Mouse (Mus musculus) heart, postnatal 25 days (tissue): Measurements from ENCODE around the gene Clic1. TPM values are rescaled to one million over a fixed set of nuclear protein-coding genes. Genes with fewer than 3 reads are reported as not detected.

ENCODE experiments used
- DNase-seq: peaks from one replicate; pipeline ENCODE4 v3.0.0; 2022; ENCODE audit warnings: low spot score
- intact Hi-C: fragments of 180-260 bp; cut with DNase I; formaldehyde crosslinking; loops from one replicate; pipeline ENCODE4 v1.15.1; 2025
- total RNA-seq, 2 experiments: library from RNA; stranded (reverse); gene quantifications; 2 replicates each; pipeline ENCODE4 v1.2.3; 2021

The Clic1 gene
- total RNA-seq, 2 experiments from 2014 or later: 40.0 to 46.1 TPM

- DNase-seq: no peak
- intact Hi-C loops: no loop called here
Observed at GRCm38 (mm10) chr17:35018171-35018570, 31.6 kb upstream of the Clic1 start.

GRCm38 (mm10) chr17:35019894-35020293, 29.9 kb upstream of the Clic1 start:
- no peak for DNase-seq
- intact Hi-C loops: loop anchor here (1.0 to 10.0 kb wide), 3 partner anchors 42 to 215 kb away; partner anchors contain the start of genes Atp6v1g2, Ly6g6d, Ly6g6e and Nfkbil1

GRCm38 (mm10) chr17:35020551-35020950, 29.2 kb upstream of the Clic1 start:
- intact Hi-C loops: loop anchor here (1.0 to 10.0 kb wide), 3 partner anchors 42 to 214 kb away; partner anchors contain the start of genes Atp6v1g2, Ly6g6d, Ly6g6e and Nfkbil1
- no peak for DNase-seq

GRCm38 (mm10) chr17:35021163-35021808, 28.5 kb upstream of the Clic1 start:
- peak; percentile 72 for DNase-seq
- intact Hi-C loops: loop anchor here (1.0 to 10.0 kb wide), 4 partner anchors 38 to 214 kb away; partner anchors contain the start of genes Atp6v1g2, Ddah2, Ly6g6d and Ly6g6e

GRCm38 (mm10) chr17:35021842-35022477, 27.8 kb upstream of the Clic1 start:
- no peak for DNase-seq
- intact Hi-C loops: loop anchor here (1.0 to 10.0 kb wide), 5 partner anchors 23 to 213 kb away; partner anchors contain the start of genes Atp6v1g2, Ddah2, Ly6g6d and Ly6g6e

- no peak for DNase-seq
- intact Hi-C loops: loop anchor here (2.0 to 10.0 kb wide), 3 partner anchors 22 to 212 kb away; partner anchors contain the start of genes Atp6v1g2, Ly6g6d, Ly6g6e and Nfkbil1
Observed at GRCm38 (mm10) chr17:35022541-35023060, 27.2 kb upstream of the Clic1 start.

GRCm38 (mm10) chr17:35023221-35023620, 26.5 kb upstream of the Clic1 start:
- DNase-seq: no peak
- intact Hi-C loops: loop anchor here (2.0 to 10.0 kb wide), 3 partner anchors 22 to 212 kb away; partner anchors contain the start of genes Atp6v1g2, Ly6g6d, Ly6g6e and Nfkbil1

GRCm38 (mm10) chr17:35023756-35024155, 26.0 kb upstream of the Clic1 start:
- no peak for DNase-seq
- intact Hi-C loops: loop anchor here (2.0 to 10.0 kb wide), 3 partner anchors 21 to 211 kb away; partner anchors contain the start of genes Atp6v1g2, Ly6g6d, Ly6g6e and Nfkbil1

- intact Hi-C loops: loop anchor here (5.0 to 10.0 kb wide), 2 partner anchors 53 to 211 kb away; partner anchors contain the start of genes Atp6v1g2, Ly6g6d, Ly6g6e and Nfkbil1
- no peak for DNase-seq
Observed at GRCm38 (mm10) chr17:35024261-35024660, 25.5 kb upstream of the Clic1 start.

GRCm38 (mm10) chr17:35024691-35025488, 24.9 kb upstream of the Clic1 start:
- no peak for DNase-seq
- intact Hi-C loops: loop anchor here (5.0 to 10.0 kb wide), 2 partner anchors 52 to 210 kb away; partner anchors contain the start of genes Atp6v1g2, Ly6g6d, Ly6g6e and Nfkbil1

- no peak for DNase-seq
- intact Hi-C loops: loop anchor here (10.0 kb wide), 1 partner anchor 209 kb away; the partner anchor contains the start of genes Atp6v1g2 and Nfkbil1
Observed at GRCm38 (mm10) chr17:35026206-35026605, 23.6 kb upstream of the Clic1 start.

GRCm38 (mm10) chr17:35027277-35028068, 22.3 kb upstream of the Clic1 start, which contains the start of gene Sapcd1:
Gene Sapcd1, minus strand, starts transcription at chr17:35028016.
- intact Hi-C loops: loop anchor here (10.0 kb wide), 1 partner anchor 207 kb away; the partner anchor contains the start of genes Atp6v1g2 and Nfkbil1
- no peak for DNase-seq

- intact Hi-C loops: loop anchor here (10.0 kb wide), 1 partner anchor 206 kb away; the partner anchor contains the start of genes Atp6v1g2 and Nfkbil1
- DNase-seq: no peak
Observed at GRCm38 (mm10) chr17:35028315-35028714, 21.5 kb upstream of the Clic1 start.

GRCm38 (mm10) chr17:35029691-35030532, 19.9 kb upstream of the Clic1 start:
- no peak for DNase-seq
- intact Hi-C loops: loop anchor here (10.0 kb wide), 1 partner anchor 205 kb away; the partner anchor contains the start of genes Atp6v1g2 and Nfkbil1

- intact Hi-C loops: no loop called here
- no peak for DNase-seq
Observed at GRCm38 (mm10) chr17:35031272-35031671, 18.5 kb upstream of the Clic1 start.

- intact Hi-C loops: no loop called here
- DNase-seq: no peak
Observed at GRCm38 (mm10) chr17:35031880-35032279, 17.9 kb upstream of the Clic1 start.

- DNase-seq: no peak
- intact Hi-C loops: no loop called here
Observed at GRCm38 (mm10) chr17:35032323-35032870, 17.4 kb upstream of the Clic1 start.
